Mouse (Mus musculus) granulocyte monocyte progenitor cell, adult 5-6 weeks (primary cell): ENCODE data around the gene Kif1c. TPM values are rescaled to one million over a fixed set of nuclear protein-coding genes. Genes with fewer than 3 reads are reported as not detected.

ENCODE experiments used
- ATAC-seq: replicated peaks from 2 replicates; pipeline ENCODE4 v1.8.0; 2016; ENCODE audit warnings: mild to moderate bottlenecking, moderate TSS enrichment, inconsistent platforms; ENCODE audit not compliant: poor library complexity, severe bottlenecking
- total RNA-seq, 2 experiments: library from RNA; stranded (forward) in 1 of 2; stranded (reverse) in 1 of 2; fragments of 200-712, 200-1000 nt in 1 of 2; fragments of >200 nt in 1 of 2; fragmentation: Nextera tagmentation in 1 of 2; gene quantifications; 2 replicates each; pipeline ENCODE4 v1.2.3; 2014 to 2017

Gene Kif1c
- 3.6 and 8.3 TPM in 2 replicates for total RNA-seq (2014; fragmentation: Nextera tagmentation)
- total RNA-seq (2017): 4.5 and 5.7 TPM in 2 replicates

- peak; percentile 98 for ATAC-seq
Observed at GRCm38 (mm10) chr11:70699722-70700556, at the start of gene Kif1c, which contains the start of gene Inca1. Kif1c (plus strand) TSS chr11:70700548. Inca1 (minus strand) TSS chr11:70700155.

DNA sequence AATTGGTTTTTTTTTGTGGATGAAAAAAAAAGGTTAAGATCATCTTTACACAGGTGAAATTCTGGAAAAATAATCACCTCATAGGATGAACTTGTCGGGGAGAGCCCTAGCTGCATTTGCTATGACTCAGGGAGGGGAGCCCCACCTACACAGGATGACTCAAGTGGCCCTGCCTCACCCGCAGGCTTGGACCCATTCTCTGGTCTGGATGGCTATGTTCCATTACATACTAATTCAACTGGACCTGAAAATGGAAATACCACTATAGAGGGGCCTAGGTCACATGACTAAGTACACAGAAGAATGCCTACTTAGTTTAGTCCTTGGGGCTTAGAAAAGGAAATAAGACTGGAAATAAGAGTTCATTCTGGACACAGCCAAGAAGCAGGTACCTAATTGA, 49.0 kb upstream of the Kif1c start:
- ATAC-seq: no peak

DNA sequence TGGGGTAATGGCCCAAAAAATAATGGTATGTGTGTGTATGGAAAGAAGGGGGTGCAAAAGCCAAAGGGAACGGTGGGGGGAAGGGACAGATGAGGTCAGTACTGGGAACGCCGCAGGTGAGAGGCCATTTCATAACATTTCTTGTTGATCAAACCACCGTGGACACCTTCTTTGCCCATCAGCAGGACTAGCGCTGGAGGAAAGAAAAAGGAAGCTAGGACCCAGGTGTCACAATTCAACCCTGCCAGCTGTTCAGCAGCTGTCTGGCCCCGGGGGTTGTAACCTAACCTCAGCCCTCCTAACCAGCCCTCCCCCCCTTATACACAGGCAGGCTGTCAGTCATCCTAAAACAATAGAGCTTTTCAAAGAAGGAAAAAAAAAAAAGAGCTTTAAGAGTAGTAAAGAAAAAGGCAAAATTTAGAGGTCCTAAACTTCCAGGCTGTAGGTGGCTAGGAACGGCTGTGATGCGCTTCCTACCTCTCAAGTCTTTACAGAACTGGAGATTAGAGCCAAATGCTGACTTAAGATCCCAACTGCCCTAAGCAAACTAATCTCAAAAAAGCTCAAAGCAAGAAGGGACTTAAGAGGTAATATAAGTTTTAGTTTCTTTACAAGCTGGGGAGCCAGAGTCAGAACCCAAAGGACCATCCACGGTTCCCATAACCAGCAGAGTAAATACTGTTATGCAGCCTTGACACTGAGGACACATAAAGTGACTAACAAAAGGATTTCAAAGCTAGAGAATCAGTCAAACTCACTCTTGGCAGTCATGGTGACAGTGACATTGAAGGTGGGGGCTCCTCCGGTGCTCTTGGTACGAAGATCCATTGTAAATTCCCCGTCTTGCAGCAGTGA, 48.1 kb upstream of the Kif1c start:
- no peak for ATAC-seq

DNA sequence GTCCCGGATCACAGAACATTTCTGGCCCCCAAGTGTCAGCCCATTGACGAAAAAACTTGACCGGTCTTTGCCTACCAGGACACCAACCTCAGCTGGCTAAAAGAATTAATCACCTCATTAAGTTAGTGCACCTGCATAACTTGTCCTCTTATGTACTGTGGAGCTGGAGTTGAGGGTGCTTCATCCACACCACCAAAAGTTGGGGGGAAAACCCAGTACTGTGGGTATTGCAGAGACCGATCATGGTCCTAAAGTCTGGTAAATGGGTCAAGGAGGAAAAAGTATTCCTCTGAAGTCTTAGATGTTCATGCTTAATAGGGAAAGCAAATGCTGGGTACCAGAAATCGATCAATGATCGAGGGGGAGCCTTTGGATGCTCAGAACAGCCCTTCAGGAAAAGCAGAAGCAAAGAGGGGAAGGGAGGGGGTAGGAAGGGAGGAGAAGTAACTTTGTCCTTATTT, 47.4 kb upstream of the Kif1c start:
- ATAC-seq: peak; percentile 16; the same call in 1 of the 2 replicates

- ATAC-seq: peak; percentile 20
Observed at GRCm38 (mm10) chr11:70653345-70654197, 46.8 kb upstream of the Kif1c start.

DNA sequence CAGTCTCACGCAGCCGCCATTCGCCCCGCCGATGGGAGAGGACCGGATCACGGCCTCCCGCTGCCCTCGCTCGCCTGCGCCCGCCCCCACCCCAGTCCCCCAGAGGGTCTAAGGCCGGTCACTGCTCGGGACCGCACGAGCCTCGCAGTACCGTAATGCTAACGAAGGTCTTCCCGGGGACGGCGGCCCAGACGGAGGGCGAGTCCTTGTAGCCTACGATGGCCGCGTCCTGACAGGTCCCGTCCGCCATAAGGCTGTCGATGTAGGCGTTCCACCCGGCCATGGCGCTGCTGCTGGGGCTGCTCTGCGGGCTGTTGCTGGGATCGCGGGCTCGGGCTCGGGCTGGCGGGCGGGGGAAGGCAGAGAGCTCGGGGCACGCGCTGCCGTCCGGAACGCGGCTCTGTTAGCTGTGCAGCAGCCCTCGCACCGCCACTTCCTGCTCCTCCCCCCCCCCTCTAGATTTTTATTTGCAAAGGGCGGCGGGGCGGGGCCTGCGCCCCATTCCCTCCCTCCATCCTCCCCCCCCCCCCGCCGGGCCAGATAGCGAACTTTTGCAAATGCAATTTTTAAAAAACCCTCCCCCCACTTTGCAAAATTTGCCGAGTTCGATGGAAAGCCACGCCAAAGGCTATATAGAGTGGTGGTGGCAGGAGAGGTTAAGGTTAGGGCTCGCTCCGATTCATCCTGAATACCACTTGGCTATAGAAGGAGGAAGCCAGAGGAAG, 46.0 kb upstream of the Kif1c start, which contains the start of gene Pfn1:
TSS of gene Pfn1 (minus strand) at position 447 of the 725 bp plus-strand sequence.
- peak; percentile 35 for ATAC-seq

DNA sequence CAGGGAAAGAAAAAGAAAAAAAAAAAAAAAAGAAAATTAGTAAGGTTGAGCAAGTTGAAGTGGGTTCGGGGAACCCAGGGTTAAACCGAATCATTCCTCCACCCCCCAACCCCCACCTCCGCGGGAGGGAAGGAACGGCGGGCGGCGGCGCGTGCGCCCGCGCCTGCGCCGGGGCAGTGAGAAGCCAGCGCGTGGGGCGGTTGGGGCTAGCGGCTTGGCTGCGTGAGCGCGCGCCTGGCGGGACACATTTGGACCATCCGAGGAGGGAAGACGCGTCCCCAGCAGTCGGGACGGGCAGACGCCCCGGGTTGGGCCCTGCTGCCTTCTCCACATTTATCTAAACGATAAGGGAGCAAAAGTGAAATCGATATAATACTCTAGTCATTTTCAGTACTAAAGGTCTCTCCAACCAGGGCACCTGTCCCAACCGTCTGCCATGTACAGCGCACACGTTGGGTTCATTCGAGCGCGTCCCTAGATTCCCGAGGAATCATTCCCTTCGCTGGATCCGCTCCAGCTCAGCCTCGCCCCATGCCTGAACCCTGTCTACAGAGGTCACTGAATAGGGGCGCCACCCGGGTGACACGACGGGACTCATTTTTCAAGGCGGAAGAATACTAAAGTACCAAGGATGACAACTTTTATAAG, 45.3 kb upstream of the Kif1c start:
- peak; percentile 30 for ATAC-seq

GRCm38 (mm10) chr11:70655571-70656455, 44.5 kb upstream of the Kif1c start:
- ATAC-seq: peak; percentile 9

GRCm38 (mm10) chr11:70656456-70656927, 43.9 kb upstream of the Kif1c start:
- no peak for ATAC-seq

- ATAC-seq: no peak
Observed at GRCm38 (mm10) chr11:70656964-70657363, 43.4 kb upstream of the Kif1c start, which contains the start of gene Eno3. Eno3 (plus strand) TSS chr11:70657202.

- ATAC-seq: no peak
Observed at GRCm38 (mm10) chr11:70657573-70657972, 42.8 kb upstream of the Kif1c start.

- no peak for ATAC-seq
Observed at GRCm38 (mm10) chr11:70657991-70658390, 42.4 kb upstream of the Kif1c start.

DNA sequence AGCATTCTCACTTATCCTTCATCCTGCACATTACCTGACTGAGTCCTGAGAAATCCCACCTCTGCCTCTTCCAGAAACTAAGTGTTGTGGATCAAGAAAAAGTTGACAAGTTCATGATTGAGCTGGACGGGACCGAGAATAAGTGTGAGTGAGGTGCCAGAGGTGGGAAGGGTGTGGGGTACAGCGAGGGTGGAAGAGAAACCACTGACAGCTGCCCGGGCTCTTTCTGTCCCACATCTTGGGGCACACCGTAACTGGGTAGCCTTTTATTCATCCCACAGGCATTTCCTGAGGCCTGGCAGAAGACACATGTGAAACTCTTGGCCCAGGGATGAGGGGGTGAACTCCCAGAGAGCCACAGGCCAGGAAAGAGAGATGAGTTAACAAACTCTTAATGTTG, 41.8 kb upstream of the Kif1c start:
- no peak for ATAC-seq

- ATAC-seq: no peak
Observed at GRCm38 (mm10) chr11:70658942-70659341, 41.4 kb upstream of the Kif1c start.

GRCm38 (mm10) chr11:70660571-70660970, 39.8 kb upstream of the Kif1c start:
- ATAC-seq: no peak

DNA sequence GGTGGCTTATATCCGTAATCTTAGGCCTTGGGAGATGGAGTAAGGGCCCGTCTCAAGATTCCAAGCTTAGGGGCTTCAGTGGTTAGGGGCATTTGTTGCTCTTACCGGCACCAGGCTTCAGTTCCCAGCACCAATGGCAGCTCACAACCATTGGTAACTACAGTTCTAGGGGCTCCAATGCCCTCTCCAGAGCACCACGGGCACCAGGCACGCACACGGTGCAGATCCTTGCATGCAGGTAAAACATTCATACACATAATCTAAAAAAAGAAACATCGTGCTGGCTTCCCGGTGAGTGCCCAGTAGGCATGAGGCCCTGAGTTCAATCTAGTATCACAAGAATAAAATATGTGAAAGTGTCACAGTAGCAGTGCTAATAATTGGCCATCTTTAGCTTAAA, 37.2 kb upstream of the Kif1c start:
- no peak for ATAC-seq

- no peak for ATAC-seq
Observed at GRCm38 (mm10) chr11:70663957-70664356, 36.4 kb upstream of the Kif1c start.

GRCm38 (mm10) chr11:70664741-70665140, 35.6 kb upstream of the Kif1c start:
- ATAC-seq: no peak
